ENCODE assay signal across 11 mouse cellular contexts in the genomic region with DNA sequence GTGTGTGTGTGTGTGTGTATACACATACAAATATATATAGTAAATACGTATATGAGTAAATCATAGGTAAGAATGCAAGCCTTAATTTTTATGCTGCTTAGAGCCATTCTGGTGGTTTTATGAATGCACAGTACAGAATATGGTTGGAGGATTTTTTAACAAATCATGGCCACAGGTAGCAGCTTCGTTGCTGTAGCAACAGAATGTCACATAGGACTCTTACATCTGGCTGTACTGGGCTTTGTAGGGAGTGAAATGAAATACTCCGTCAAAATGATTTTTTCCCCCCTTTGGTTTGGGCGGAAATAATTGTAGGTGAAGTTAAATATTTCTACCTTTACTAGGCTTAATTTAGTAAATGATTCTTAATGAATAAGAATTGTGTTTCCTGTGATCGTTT. TPM values are rescaled to one million over a fixed set of nuclear protein-coding genes. Genes with fewer than 3 reads are reported as not detected.
A peak's percentile ranks its signal among the peaks of the same experiment; 100 is the strongest.
DNase-seq lines count a peak whose midpoint lies in the region; ATAC-seq lines count a peak whose summit lies in the region.
"Had no signal": no experiment of that assay in that cellular context is flagged by ENCODE, and none has a peak within 500 bp of the region (broad histone marks: within the 10 kb centered on the region; RNA-seq: fewer than 3 reads in every experiment).

No protein-coding gene starts in this region.

- intact Hi-C loops in left cerebral cortex, postnatal 36 days (cut with DNase I): loop anchor here (5.0 to 10.0 kb wide), 2 partner anchors 81 to 128 kb away; no protein-coding TSS in a partner anchor

- H3K9me3 ChIP-seq in kidney, embryonic 14.5 days (ENCODE audit: control insufficient read depth, low read length): no peaks in the 10 kb centered on the region
- H3K9me3 ChIP-seq in embryonic facial prominence, embryonic 12.5 days: no peaks in the 10 kb centered on the region
- no peaks in the 10 kb centered on the region for H3K9me3 ChIP-seq in forebrain, embryonic 14.5 days (replicated peaks; ENCODE audit: control insufficient read depth, low read length)
- H3K9me3 ChIP-seq in limb, embryonic 15.5 days: no peaks in the 10 kb centered on the region

- no peak for DNase-seq in kidney, postnatal 36 days
- peak; percentile 50 for DNase-seq in forebrain, embryonic 14.5 days (ENCODE audit: low spot score)
- no peak for DNase-seq in frontal cortex, postnatal 10 days (ENCODE audit: low spot score in 2 of 2)
- no peak for DNase-seq in left cerebral cortex, postnatal 36 days (ENCODE audit: low spot score in 2 of 2)
- no peak for DNase-seq in gastrocnemius, postnatal 25 days
- DNase-seq: adrenal gland, adult 2 months; cerebellum, adult 9-11 months; right cerebral cortex, postnatal 14 days had no signal

- 60% methylated on average over 5 of the region's 5 CpGs for WGBS in kidney, embryonic 14.5 days
- 60% methylated on average over 5 of the region's 5 CpGs for WGBS in embryonic facial prominence, embryonic 12.5 days
- 65% methylated on average over 5 of the region's 5 CpGs for WGBS in forebrain, embryonic 14.5 days
- WGBS in limb, embryonic 15.5 days: 73% methylated on average over 5 of the region's 5 CpGs

- ATAC-seq in kidney, embryonic 14.5 days (ENCODE audit: low FRiP score, low TSS enrichment): no peak
- ATAC-seq in embryonic facial prominence, embryonic 12.5 days (ENCODE audit: insufficient number of reproducible peaks, insufficient read depth, low FRiP score, low TSS enrichment): no peak
- no peak for ATAC-seq in forebrain, embryonic 14.5 days
- no peak for ATAC-seq in limb, embryonic 15.5 days (ENCODE audit: insufficient number of reproducible peaks, low FRiP score, low TSS enrichment, low read depth)

- no peaks in the 10 kb centered on the region for H3K27me3 ChIP-seq in kidney, embryonic 14.5 days (ENCODE audit: control insufficient read depth, insufficient read depth, low read length)
- no peaks in the 10 kb centered on the region for H3K27me3 ChIP-seq in embryonic facial prominence, embryonic 12.5 days
- H3K27me3 ChIP-seq in forebrain, embryonic 14.5 days (replicated peaks; ENCODE audit: control insufficient read depth, insufficient read depth, low read length): no peaks in the 10 kb centered on the region
- no peaks in the 10 kb centered on the region for H3K27me3 ChIP-seq in limb, embryonic 15.5 days

- H3K36me3 ChIP-seq in kidney, embryonic 14.5 days (ENCODE audit: control insufficient read depth, insufficient read depth, low read length): peaks cover 5% of the 10 kb centered on the region; the same call in 1 of the 2 replicates
- no peaks in the 10 kb centered on the region for H3K36me3 ChIP-seq in embryonic facial prominence, embryonic 12.5 days
- H3K36me3 ChIP-seq in forebrain, embryonic 14.5 days (ENCODE audit: control insufficient read depth, insufficient read depth, low read length): peaks cover 6% of the 10 kb centered on the region; the same call in 1 of the 2 replicates
- H3K36me3 ChIP-seq in limb, embryonic 15.5 days: 0 out of 2 replicates have a peak, but pooled peaks cover 2% of the 10 kb centered on the region

- no peak overlapping the region for H3K9ac ChIP-seq in kidney, embryonic 14.5 days (ENCODE audit: low read depth, low read length)
- H3K9ac ChIP-seq in embryonic facial prominence, embryonic 12.5 days: 0 out of 2 replicates have a peak overlapping the region, but pooled peaks have one; percentile 59
- H3K9ac ChIP-seq in forebrain, embryonic 14.5 days (ENCODE audit: low read length): peak overlapping the region; percentile 90
- no peak overlapping the region for H3K9ac ChIP-seq in limb, embryonic 15.5 days

- H3K4me3 ChIP-seq in kidney, embryonic 14.5 days (ENCODE audit: low read length): peak overlapping the region; percentile 86
- H3K4me3 ChIP-seq in embryonic facial prominence, embryonic 12.5 days: peak overlapping the region; percentile 81
- peak overlapping the region; percentile 81 for H3K4me3 ChIP-seq in forebrain, embryonic 14.5 days (ENCODE audit: low read depth, low read length)
- no peak overlapping the region; the same call in 1 of the 2 replicates for H3K4me3 ChIP-seq in limb, embryonic 15.5 days

- H3K27ac ChIP-seq in kidney, embryonic 14.5 days (ENCODE audit: low read depth, low read length): no peak overlapping the region
- H3K27ac ChIP-seq in embryonic facial prominence, embryonic 12.5 days: no peak overlapping the region
- no peak overlapping the region for H3K27ac ChIP-seq in forebrain, embryonic 14.5 days (ENCODE audit: low read depth, low read length)
- H3K27ac ChIP-seq in limb, embryonic 15.5 days: no peak overlapping the region

- H3K4me1 ChIP-seq in kidney, embryonic 14.5 days (ENCODE audit: control insufficient read depth, insufficient read depth, low read length): peaks cover 47% of the 10 kb centered on the region
- H3K4me1 ChIP-seq in embryonic facial prominence, embryonic 12.5 days: peaks cover 40% of the 10 kb centered on the region
- H3K4me1 ChIP-seq in forebrain, embryonic 14.5 days (ENCODE audit: control insufficient read depth, insufficient read depth, low read length): peaks cover 36% of the 10 kb centered on the region
- peaks cover 34% of the 10 kb centered on the region for H3K4me1 ChIP-seq in limb, embryonic 15.5 days

- H3K4me2 ChIP-seq in kidney, embryonic 14.5 days (replicated peaks; ENCODE audit: low read depth, low read length): peak overlapping the region; percentile 75
- peak overlapping the region; percentile 84 for H3K4me2 ChIP-seq in embryonic facial prominence, embryonic 12.5 days (replicated peaks)
- H3K4me2 ChIP-seq in forebrain, embryonic 14.5 days (ENCODE audit: low read length): peak overlapping the region; percentile 84
- H3K4me2 ChIP-seq in limb, embryonic 15.5 days: peak overlapping the region; percentile 87

RNA-seq across cellular contexts. Expression of gene Sh3rf1, which starts 3.0 kb away (rescaled TPM):
- 19.7 and 25.9 TPM in 2 replicates for polyA plus RNA-seq in kidney, embryonic 14.5 days (2014; fragmentation: Nextera tagmentation; extraction: Ambion mirVana)
- polyA plus RNA-seq in embryonic facial prominence, embryonic 12.5 days (2016; fragmentation: Nextera tagmentation; extraction: Ambion mirVana): 15.5 and 16.0 TPM in 2 replicates
- 27.1 and 30.9 TPM in 2 replicates for polyA plus RNA-seq in forebrain, embryonic 14.5 days (2014; fragmentation: Nextera tagmentation; extraction: Ambion mirVana)
- 11.0 and 11.4 TPM in 2 replicates for polyA plus RNA-seq in limb, embryonic 15.5 days (2015; fragmentation: Nextera tagmentation; extraction: Ambion mirVana)
- total RNA-seq in left cerebral cortex, postnatal 36 days (2021): 10 to 100 TPM; 37.5 to 37.8 TPM
- 1 to 10 TPM; 1.9 to 2.2 TPM for total RNA-seq in gastrocnemius, postnatal 25 days (2021)

Comparison
In these comparisons a context has a peak if more than half of its experiments do, and no peak if none do; other contexts are left out.
1. H3K9ac ChIP-seq: peak in embryonic facial prominence, embryonic 12.5 days (single experiment) and forebrain, embryonic 14.5 days (single experiment); none in kidney, embryonic 14.5 days (single experiment) and limb, embryonic 15.5 days (single experiment).
2. Peak in every context shown above with its lines, with median percentiles within 50 percentile points of each other: H3K4me2 ChIP-seq.